Mouse (Mus musculus) thymus, adult 2 months (tissue): ENCODE data around the gene Kcnh2.

Experiments used
- CTCF ChIP-seq: fragments of 200-500 bp; IDR thresholded peaks from 2 replicates; pipeline ENCODE4 v1.5.1; 2012; ENCODE audit warnings: mild to moderate bottlenecking, control low read depth, low read length, moderate library complexity, borderline replicate concordance; ENCODE audit not compliant: control insufficient read depth, poor library complexity, insufficient read depth; ENCODE audit errors: extremely low read depth
- POLR2A ChIP-seq: fragments of 200-500 bp; IDR thresholded peaks from 2 replicates; pipeline ENCODE4 v1.6.1; 2012; ENCODE audit warnings: mild to moderate bottlenecking, low read length, control low read depth, moderate library complexity; ENCODE audit not compliant: control insufficient read depth, poor library complexity, insufficient read depth; ENCODE audit errors: extremely low read depth

- TF ChIP-seq POLR2A: no peak
- TF ChIP-seq CTCF: no peak
Observed at GRCm38 (mm10) chr5:24400362-24400761, 49.0 kb upstream of the Kcnh2 start.
